Mouse (Mus musculus) heart, postnatal 0 days (tissue): ENCODE results near the gene Nynrin. TPM values are rescaled to one million over a fixed set of nuclear protein-coding genes. Genes with fewer than 3 reads are reported as not detected.
A peak's percentile ranks its signal among the peaks of the same experiment; 100 is the strongest.

Source experiments
- ATAC-seq: fragments of 200-750 bp; cut with Nextera tagmentation; 2 replicates; pipeline ENCODE4 v1.8.0; 2017; ENCODE audit warnings: low read depth, moderate number of reproducible peaks, moderate library complexity; ENCODE audit not compliant: insufficient read depth
- DNase-seq: peaks from one replicate; pipeline ENCODE4 v3.0.0-alpha.2; 2016; ENCODE audit warnings: low spot score
- H3K27ac ChIP-seq: fragments of 300-500 bp; sonication (generic); 2 replicates; pipeline ENCODE4 v1.5.1; 2014; ENCODE audit warnings: low read depth, mild to moderate bottlenecking
- H3K27me3 ChIP-seq: fragments of 300-500 bp; sonication (generic); 2 replicates; pipeline ENCODE4 v1.6.1; 2014; ENCODE audit warnings: low read length, mixed read lengths; ENCODE audit not compliant: control insufficient read depth, insufficient read depth
- H3K36me3 ChIP-seq: fragments of 300-500 bp; sonication (generic); replicated peaks from 2 replicates; pipeline ENCODE4 v1.6.1; 2014; ENCODE audit warnings: low read length, mixed read lengths; ENCODE audit not compliant: control insufficient read depth, insufficient read depth
- H3K4me1 ChIP-seq: fragments of 300-500 bp; sonication (generic); 2 replicates; pipeline ENCODE4 v1.6.1; 2014; ENCODE audit warnings: antibody characterized with exemption; ENCODE audit not compliant: control insufficient read depth, insufficient read depth
- H3K4me2 ChIP-seq: fragments of 300-500 bp; sonication (generic); 2 replicates; pipeline ENCODE4 v1.6.1; 2014; ENCODE audit warnings: low read depth, mild to moderate bottlenecking, low read length, moderate library complexity
- H3K4me3 ChIP-seq: fragments of 300-500 bp; sonication (generic); 2 replicates; pipeline ENCODE4 v1.5.1; 2014; ENCODE audit warnings: low read depth, low read length
- H3K9ac ChIP-seq: fragments of 300-500 bp; sonication (generic); replicated peaks from 2 replicates; pipeline ENCODE4 v1.6.1; 2014; ENCODE audit warnings: low read depth, low read length, mixed read lengths
- H3K9me3 ChIP-seq: fragments of 300-500 bp; sonication (generic); replicated peaks from 2 replicates; pipeline ENCODE4 v1.6.1; 2016; ENCODE audit warnings: low read length; ENCODE audit not compliant: control insufficient read depth
- CTCF ChIP-seq: IDR thresholded peaks from 2 replicates; pipeline ENCODE4 v1.5.1; 2016; ENCODE audit warnings: antibody characterized with exemption, control low read depth, low read depth
- EP300 ChIP-seq: IDR thresholded peaks from 2 replicates; pipeline ENCODE4 v1.6.1; 2016; ENCODE audit warnings: antibody characterized with exemption, low read depth
- WGBS: fragments of 180-500 bp; shearing (Covaris S2); extraction: QIAGEN DNeasy Blood & Tissue Kit; methylation state at CpG from one replicate; pipeline ENCODE4 v1.1.7; 2014; 5-methylcytosine and 5-hydroxymethylcytosine counted together
- polyA plus RNA-seq: library from polyadenylated mRNA; unstranded; fragments of >200 nt; fragmentation: Nextera tagmentation; extraction: Ambion mirVana; gene quantifications from 2 replicates; pipeline ENCODE4 v1.2.1, GENCODE M21; 2015
- total RNA-seq: library from RNA; depleted of rRNA; stranded (reverse); fragments of >200 nt; gene quantifications from 2 replicates; pipeline ENCODE4 v1.2.3, GENCODE M21; 2014; ENCODE audit warnings: low replicate concordance

Gene Nynrin
- total and polyA plus RNA-seq, 2 experiments from 2014 or later = 3.9 to 27.6 TPM

GRCm38 (mm10) chr14:55868230-55869026 lies 14.6 kb downstream of the Nynrin start:
- H3K4me1 ChIP-seq = no peaks in the 10 kb centered on the region; the same call in 1 of the 2 replicates
- ATAC-seq = no peak
- TF ChIP-seq EP300 (no peak), CTCF (no peak)
- no peak overlapping the region for H3K9ac ChIP-seq
- 77% methylated on average over 14 of the region's 14 CpGs for WGBS
- no peaks in the 10 kb centered on the region for H3K27me3 ChIP-seq
- H3K4me3 ChIP-seq = no peak overlapping the region
- peaks cover 81% of the 10 kb centered on the region for H3K36me3 ChIP-seq
- no peak overlapping the region for H3K4me2 ChIP-seq
- no peaks in the 10 kb centered on the region for H3K9me3 ChIP-seq
- H3K27ac ChIP-seq = no peak overlapping the region
- no peak for DNase-seq

GRCm38 (mm10) chr14:55869538-55869937 lies 15.7 kb downstream of the Nynrin start:
- Histone ChIP-seq H3K4me2 (no peak overlapping the region), H3K4me3 (no peak overlapping the region), H3K27me3 (no peaks in the 10 kb centered on the region), H3K4me1 (no peaks in the 10 kb centered on the region; the same call in 1 of the 2 replicates), H3K36me3 (peaks cover 75% of the 10 kb centered on the region), H3K9me3 (no peaks in the 10 kb centered on the region), H3K9ac (no peak overlapping the region), H3K27ac (no peak overlapping the region)
- no peak for ATAC-seq
- TF ChIP-seq CTCF = no peak
- TF ChIP-seq EP300 = no peak
- DNase-seq = no peak
- WGBS = 95% methylated on average over 6 of the region's 6 CpGs

- peaks cover 52% of the 10 kb centered on the region for H3K36me3 ChIP-seq
- H3K9ac ChIP-seq = no peak overlapping the region
Measured at GRCm38 (mm10) chr14:55872039-55872438, 18.2 kb downstream of the Nynrin start.

DNA sequence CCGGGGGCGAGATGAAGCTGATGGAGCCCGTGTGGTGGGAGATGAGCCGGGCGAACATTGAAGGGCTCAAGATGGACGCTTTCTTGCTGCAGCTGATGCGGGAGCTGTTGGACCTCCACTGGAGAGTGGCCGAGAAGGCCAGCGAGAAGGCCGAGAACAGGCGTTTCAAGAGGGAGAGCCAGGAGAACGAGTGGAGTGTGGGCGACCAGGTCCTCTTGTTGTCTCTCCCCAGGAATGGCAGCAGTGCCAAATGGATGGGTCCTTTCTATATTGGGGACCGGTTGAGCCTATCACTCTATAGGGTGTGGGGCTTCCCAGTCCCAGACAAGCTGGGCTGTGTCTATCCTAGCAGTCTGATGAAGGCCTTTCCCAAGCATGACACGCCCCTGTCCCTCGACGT lies 18.7 kb downstream of the Nynrin start:
- ATAC-seq (no peak), DNase-seq (no peak)
- Histone ChIP-seq H3K4me2 (no peak overlapping the region), H3K27me3 (no peaks in the 10 kb centered on the region), H3K9me3 (no peaks in the 10 kb centered on the region), H3K27ac (no peak overlapping the region), H3K36me3 (peaks cover 51% of the 10 kb centered on the region), H3K9ac (no peak overlapping the region), H3K4me1 (no peaks in the 10 kb centered on the region; the same call in 1 of the 2 replicates), H3K4me3 (no peak overlapping the region)
- 88% methylated on average over 17 of the region's 17 CpGs for WGBS
- TF ChIP-seq CTCF = no peak
- no peak for TF ChIP-seq EP300

More at GRCm38 (mm10) chr14:55872039-55872438, 18.2 kb downstream of the Nynrin start:
- H3K9me3 ChIP-seq = no peaks in the 10 kb centered on the region
- no peaks in the 10 kb centered on the region for H3K27me3 ChIP-seq
- no peak for DNase-seq
- TF ChIP-seq EP300 (no peak), CTCF (no peak)
- H3K27ac ChIP-seq = no peak overlapping the region
- no peak overlapping the region for H3K4me3 ChIP-seq
- no peak overlapping the region for H3K4me2 ChIP-seq
- WGBS = 88% methylated on average over 12 of the region's 12 CpGs
- no peak for ATAC-seq
- H3K4me1 ChIP-seq = no peaks in the 10 kb centered on the region; the same call in 1 of the 2 replicates

- WGBS = 75% methylated on average over 8 of the region's 8 CpGs
- ATAC-seq = peak; percentile 18; the same call in 1 of the 2 replicates
- DNase-seq = no peak
- Histone ChIP-seq H3K9ac (no peak overlapping the region), H3K36me3 (peaks cover 44% of the 10 kb centered on the region), H3K4me1 (no peaks in the 10 kb centered on the region; the same call in 1 of the 2 replicates), H3K27me3 (no peaks in the 10 kb centered on the region), H3K4me2 (peak overlapping the region; percentile 37; the same call in 1 of the 2 replicates), H3K4me3 (no peak overlapping the region), H3K9me3 (no peaks in the 10 kb centered on the region), H3K27ac (no peak overlapping the region)
- TF ChIP-seq CTCF = no peak
- TF ChIP-seq EP300 = no peak
Measured at GRCm38 (mm10) chr14:55873242-55873713, 19.5 kb downstream of the Nynrin start.
